ENCODE assay signal across 8 mouse cellular contexts in the genomic region with DNA sequence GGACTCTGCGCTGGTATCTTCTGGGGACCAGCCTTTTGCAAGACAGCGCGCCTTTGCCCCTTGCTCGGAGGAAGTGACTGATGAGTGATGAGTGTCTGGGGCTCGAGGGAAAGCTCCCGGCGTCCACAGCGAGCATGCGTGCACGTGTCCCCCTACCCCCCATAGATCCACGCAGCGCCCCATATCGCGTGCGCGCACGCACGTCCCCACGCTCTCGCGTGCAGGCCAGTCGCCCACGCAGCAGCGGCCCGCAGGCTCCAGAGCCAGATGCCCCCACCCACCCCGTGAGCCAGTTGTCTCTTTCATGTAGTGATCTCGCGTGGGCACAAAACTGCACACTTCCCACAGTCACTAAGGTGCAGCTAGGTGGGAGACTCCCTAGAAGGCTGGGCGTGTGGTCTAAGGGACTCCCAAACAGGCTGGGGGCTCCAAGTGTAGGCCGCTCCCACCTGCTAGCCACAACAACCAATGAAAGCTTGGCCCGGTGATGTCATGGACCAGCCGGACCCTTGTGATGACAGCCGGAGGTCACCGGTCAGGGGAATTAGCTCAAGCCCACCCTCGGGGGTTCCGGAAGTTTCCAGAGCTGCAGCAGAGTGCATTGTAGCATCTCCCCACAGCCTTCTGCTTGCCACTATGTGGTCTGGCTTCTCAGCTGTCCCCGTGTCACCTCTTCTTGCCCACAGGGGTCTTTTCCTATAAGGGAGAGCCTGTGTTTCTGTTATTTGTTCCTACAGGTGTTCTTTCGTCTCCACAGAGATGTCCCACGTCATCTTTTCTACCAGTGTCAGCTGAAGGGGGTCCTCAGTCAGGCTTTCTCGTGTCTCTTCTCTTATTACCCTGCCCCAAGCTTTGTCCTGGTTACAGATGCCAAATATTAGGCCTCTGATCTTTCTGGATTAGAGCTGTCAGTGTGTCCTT. TPM values are rescaled to one million over a fixed set of nuclear protein-coding genes. Genes with fewer than 3 reads are reported as not detected.
DNase-seq lines count a peak whose midpoint lies in the region; ATAC-seq lines count a peak whose summit lies in the region.

Gene Ache, plus strand, starts transcription at position 488 of the 921 bp plus-strand sequence.

- under 1% methylated on average over 40 of the region's 40 CpGs for WGBS in embryonic facial prominence, embryonic 11.5 days
- WGBS in heart, embryonic 11.5 days (ENCODE audit: insufficient replicate concordance), result 1% methylated on average over 40 of the region's 40 CpGs
- under 1% methylated on average over 40 of the region's 40 CpGs for WGBS in midbrain, embryonic 14.5 days

- H3K27me3 ChIP-seq in embryonic facial prominence, embryonic 11.5 days (ENCODE audit: control insufficient read depth, insufficient read depth, low read length), result peaks cover 42% of the 10 kb centered on the region
- peaks cover 44% of the 10 kb centered on the region for H3K27me3 ChIP-seq in heart, embryonic 11.5 days (ENCODE audit: control insufficient read depth, insufficient read depth, low read length)
- H3K27me3 ChIP-seq in midbrain, embryonic 14.5 days (ENCODE audit: control insufficient read depth, insufficient read depth, low read length), result peaks cover 22% of the 10 kb centered on the region

- no peaks in the 10 kb centered on the region for H3K36me3 ChIP-seq in embryonic facial prominence, embryonic 11.5 days (replicated peaks; ENCODE audit: control insufficient read depth, insufficient read depth, low read depth, low read length)
- H3K36me3 ChIP-seq in heart, embryonic 11.5 days (ENCODE audit: control insufficient read depth, insufficient read depth, low read length), result no peaks in the 10 kb centered on the region
- no peaks in the 10 kb centered on the region for H3K36me3 ChIP-seq in midbrain, embryonic 14.5 days (ENCODE audit: control insufficient read depth, insufficient read depth, low read length)

- peak within 1 kb of the TSS; percentile 38 for H3K4me3 ChIP-seq in embryonic facial prominence, embryonic 11.5 days (ENCODE audit: low read depth, low read length)
- H3K4me3 ChIP-seq in heart, embryonic 11.5 days (ENCODE audit: low read depth, low read length), result peak within 1 kb of the TSS; percentile 52
- H3K4me3 ChIP-seq in midbrain, embryonic 14.5 days (replicated peaks; ENCODE audit: low read depth, low read length), result peak within 1 kb of the TSS; percentile 50

- DNase-seq in kidney, postnatal 10 days, result peak; percentile 43
- no peak for DNase-seq in kidney, adult 8-10 months
- no peak for DNase-seq in adrenal gland, adult 2 months
- DNase-seq in embryonic facial prominence, embryonic 11.5 days (ENCODE audit: low spot score), result peak; percentile 47
- peak; percentile 65 for DNase-seq in left cerebral cortex, adult 11 months (ENCODE audit: low spot score)
- peak; percentile 81 for DNase-seq in midbrain, embryonic 14.5 days
- DNase-seq in urinary bladder, adult 18-20 months (ENCODE audit: low spot score in 2 of 2), result no peak

- H3K4me1 ChIP-seq in embryonic facial prominence, embryonic 11.5 days (ENCODE audit: control insufficient read depth, insufficient read depth, low read length), result peaks cover 18% of the 10 kb centered on the region
- peaks cover 31% of the 10 kb centered on the region for H3K4me1 ChIP-seq in heart, embryonic 11.5 days (ENCODE audit: control insufficient read depth, insufficient read depth, low read length)
- peaks cover 12% of the 10 kb centered on the region; the same call in 1 of the 2 replicates for H3K4me1 ChIP-seq in midbrain, embryonic 14.5 days (ENCODE audit: control insufficient read depth, insufficient read depth, low read length)

- peak; percentile 35; the same call in 1 of the 2 replicates for ATAC-seq in embryonic facial prominence, embryonic 11.5 days (replicated peaks; ENCODE audit: insufficient number of reproducible peaks, low FRiP score, low TSS enrichment, low read depth)
- no peak for ATAC-seq in heart, embryonic 11.5 days (replicated peaks; ENCODE audit: insufficient number of reproducible peaks, low FRiP score, low TSS enrichment)
- ATAC-seq in midbrain, embryonic 14.5 days (ENCODE audit: low FRiP score, low TSS enrichment), result peak; percentile 57

- 0 out of 2 replicates have a peak within 1 kb of the TSS, but pooled peaks have one; percentile 8 for H3K27ac ChIP-seq in embryonic facial prominence, embryonic 11.5 days (replicated peaks; ENCODE audit: low read depth, low read length)
- peak within 1 kb of the TSS; percentile 89 for H3K27ac ChIP-seq in heart, embryonic 11.5 days (ENCODE audit: low read depth, low read length)
- peak within 1 kb of the TSS; percentile 71 for H3K27ac ChIP-seq in midbrain, embryonic 14.5 days (replicated peaks; ENCODE audit: low read depth, low read length)

- H3K9ac ChIP-seq in embryonic facial prominence, embryonic 11.5 days (replicated peaks; ENCODE audit: low read length), result peak within 1 kb of the TSS; percentile 57
- peak within 1 kb of the TSS; percentile 78 for H3K9ac ChIP-seq in heart, embryonic 11.5 days (ENCODE audit: low read depth, low read length)
- H3K9ac ChIP-seq in midbrain, embryonic 14.5 days (replicated peaks; ENCODE audit: low read length), result peak within 1 kb of the TSS; percentile 65

- no peaks in the 10 kb centered on the region for H3K9me3 ChIP-seq in embryonic facial prominence, embryonic 11.5 days (replicated peaks; ENCODE audit: control insufficient read depth, low read length)
- H3K9me3 ChIP-seq in heart, embryonic 11.5 days (replicated peaks; ENCODE audit: control insufficient read depth, low read length), result no peaks in the 10 kb centered on the region; the same call in 1 of the 2 replicates
- no peaks in the 10 kb centered on the region for H3K9me3 ChIP-seq in midbrain, embryonic 14.5 days (ENCODE audit: control insufficient read depth, low read length)

- peak within 1 kb of the TSS; percentile 80 for H3K4me2 ChIP-seq in embryonic facial prominence, embryonic 11.5 days (ENCODE audit: low read depth, low read length)
- H3K4me2 ChIP-seq in heart, embryonic 11.5 days, result peak within 1 kb of the TSS; percentile 87
- H3K4me2 ChIP-seq in midbrain, embryonic 14.5 days (ENCODE audit: low read length), result peak within 1 kb of the TSS; percentile 98

RNA-seq across cellular contexts. Expression of gene Ache, which starts in this region (rescaled TPM):
- 10 to 100 TPM in 1 of 2 experiments, 1 to 10 TPM in 1; 5.8 to 12.0 TPM for total RNA-seq in adrenal gland, adult 2 months (2021)
- polyA plus RNA-seq in adrenal gland, adult 2 months (2012; rRNA removed), result 11.0 and 18.0 TPM in 2 replicates
- polyA plus RNA-seq in embryonic facial prominence, embryonic 11.5 days (2014; fragmentation: Nextera tagmentation; extraction: Ambion mirVana), result 3.5 and 6.3 TPM in 2 replicates
- polyA plus RNA-seq in heart, embryonic 11.5 days (2014; fragmentation: Nextera tagmentation; extraction: Ambion mirVana), result 20.3 and 22.2 TPM in 2 replicates
- 22.2 and 35.7 TPM in 2 replicates for polyA plus RNA-seq in midbrain, embryonic 14.5 days (2014; fragmentation: Nextera tagmentation; extraction: Ambion mirVana)

Comparison
In these comparisons a context has a peak if more than half of its experiments do, and no peak if none do; other contexts are left out.
1. DNase-seq: peak in kidney, postnatal 10 days (single experiment), embryonic facial prominence, embryonic 11.5 days (single experiment), left cerebral cortex, adult 11 months (single experiment) and midbrain, embryonic 14.5 days (single experiment); none in kidney, adult 8-10 months (0 of 2), adrenal gland, adult 2 months (single experiment) and urinary bladder, adult 18-20 months (0 of 2).
2. H3K27ac ChIP-seq: peak in every context shown above with its lines; median percentile 89 in heart, embryonic 11.5 days; 71 in midbrain, embryonic 14.5 days; 8 in embryonic facial prominence, embryonic 11.5 days.
3. Peak in every context shown above with its lines, with median percentiles within 50 percentile points of each other: H3K4me2 ChIP-seq, H3K4me3 ChIP-seq and H3K9ac ChIP-seq.